Mouse (Mus musculus) midbrain, embryonic 14.5 days (tissue): Measurements from ENCODE around the gene Slc16a5. TPM values are rescaled to one million over a fixed set of nuclear protein-coding genes. Genes with fewer than 3 reads are reported as not detected.
"Not testable (repeated sequence)": the region's sequence is repeated elsewhere in the genome, so short reads cannot be mapped to it uniquely, and the experiment has no call there.

ENCODE experiments used
- ATAC-seq: fragments of 200-750 bp; cut with Nextera tagmentation; 2 replicates; pipeline ENCODE4 v1.8.0; 2017; ENCODE audit warnings: moderate number of reproducible peaks, moderate library complexity; ENCODE audit not compliant: low FRiP score, low TSS enrichment
- DNase-seq: peaks from one replicate; pipeline ENCODE4 v3.0.0-alpha.2; 2015
- H3K27ac ChIP-seq: fragments of 300-500 bp; sonication (generic); replicated peaks from 2 replicates; pipeline ENCODE4 v1.5.1; 2014; ENCODE audit warnings: mild to moderate bottlenecking, low read depth, low read length, moderate library complexity
- H3K27me3 ChIP-seq: fragments of 300-500 bp; sonication (generic); 2 replicates; pipeline ENCODE4 v1.6.1; 2014; ENCODE audit warnings: low read length, control low read depth, mixed read lengths; ENCODE audit not compliant: control insufficient read depth, insufficient read depth
- H3K36me3 ChIP-seq: fragments of 300-500 bp; sonication (generic); 2 replicates; pipeline ENCODE4 v1.6.1; 2014; ENCODE audit warnings: low read length, control low read depth; ENCODE audit not compliant: control insufficient read depth, insufficient read depth
- H3K4me1 ChIP-seq: fragments of 300-500 bp; sonication (generic); 2 replicates; pipeline ENCODE4 v1.6.1; 2014; ENCODE audit warnings: mild to moderate bottlenecking, antibody characterized with exemption, low read length, control low read depth; ENCODE audit not compliant: control insufficient read depth, insufficient read depth
- H3K4me2 ChIP-seq: fragments of 300-500 bp; sonication (generic); 2 replicates; pipeline ENCODE4 v1.6.1; 2014; ENCODE audit warnings: mild to moderate bottlenecking, low read length, moderate library complexity
- H3K4me3 ChIP-seq: fragments of 300-500 bp; sonication (generic); replicated peaks from 2 replicates; pipeline ENCODE4 v1.5.1; 2014; ENCODE audit warnings: low read depth, low read length
- H3K9ac ChIP-seq: fragments of 300-500 bp; sonication (generic); replicated peaks from 2 replicates; pipeline ENCODE4 v1.6.1; 2014; ENCODE audit warnings: mild to moderate bottlenecking, low read length, moderate library complexity
- H3K9me3 ChIP-seq: fragments of 300-500 bp; sonication (generic); 2 replicates; pipeline ENCODE4 v1.6.1; 2016; ENCODE audit warnings: low read length, control low read depth, mixed read lengths; ENCODE audit not compliant: control insufficient read depth
- WGBS: fragments of 180-500 bp; shearing (Covaris S2); extraction: QIAGEN DNeasy Blood & Tissue Kit; methylation state at CpG from one replicate; pipeline ENCODE4 v1.1.7; 2014; 5-methylcytosine and 5-hydroxymethylcytosine counted together
- polyA plus RNA-seq: library from polyadenylated mRNA; unstranded; fragments of >200 nt; fragmentation: Nextera tagmentation; extraction: Ambion mirVana; gene quantifications from 2 replicates; pipeline ENCODE4 v1.2.1, GENCODE M21; 2014

The Slc16a5 gene
- polyA plus RNA-seq, 1 experiment from 2014 or later, result not detected

DNA sequence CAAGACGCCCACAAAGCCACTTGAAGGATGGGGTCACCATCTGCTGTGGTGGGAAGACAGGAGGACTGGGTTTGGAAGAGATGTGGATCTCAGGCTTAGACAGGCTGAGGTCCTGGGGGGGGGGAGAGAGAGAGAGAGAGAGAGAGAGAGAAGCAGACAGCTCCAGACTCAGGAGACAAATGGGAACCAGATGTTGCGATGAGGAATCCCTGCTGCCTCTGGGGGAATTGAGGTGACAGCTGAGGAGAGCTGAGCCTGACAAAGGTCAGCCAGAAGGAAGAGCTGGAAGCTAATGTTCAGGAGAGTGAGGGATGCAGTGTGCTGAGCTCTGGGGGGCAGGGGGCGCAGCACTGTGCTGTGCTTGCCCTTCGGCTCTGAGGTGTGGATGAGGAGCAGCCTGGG is 4.9 kb downstream of the Slc16a5 start:
- Histone ChIP-seq H3K4me1 (no peaks in the 10 kb centered on the region), H3K4me2 (no peak overlapping the region), H3K27ac (no peak overlapping the region), H3K9me3 (no peaks in the 10 kb centered on the region), H3K36me3 (no peaks in the 10 kb centered on the region), H3K9ac (no peak overlapping the region), H3K27me3 (no peaks in the 10 kb centered on the region), H3K4me3 (no peak overlapping the region)
- ATAC-seq (no peak), DNase-seq (no peak)
- 49% methylated on average over 4 of the region's 4 CpGs for WGBS

DNA sequence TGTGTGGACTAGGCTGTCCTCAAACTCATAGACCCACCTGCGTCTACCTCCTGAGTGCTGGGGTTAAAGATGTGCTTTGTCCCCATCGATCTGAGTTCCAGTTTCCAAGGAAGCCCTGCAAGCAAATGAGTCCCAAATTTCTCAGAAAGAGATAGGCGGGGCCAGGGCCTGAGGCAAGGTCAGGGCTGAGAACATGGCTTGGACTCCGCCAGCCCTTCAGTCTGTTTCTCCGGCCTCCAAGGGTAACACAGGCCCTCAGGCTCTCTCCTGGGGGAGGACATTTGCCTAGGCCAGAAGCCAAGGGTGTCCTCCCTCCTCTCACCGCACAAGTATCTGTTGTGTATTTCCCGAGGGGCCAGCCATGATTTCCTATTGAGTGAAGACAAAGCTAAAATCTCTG is 9.9 kb downstream of the Slc16a5 start:
- H3K27ac ChIP-seq, result no peak overlapping the region
- H3K27me3 ChIP-seq, result no peaks in the 10 kb centered on the region
- no peak overlapping the region for H3K4me2 ChIP-seq
- no peak for ATAC-seq
- no peaks in the 10 kb centered on the region for H3K9me3 ChIP-seq
- no peak overlapping the region for H3K4me3 ChIP-seq
- DNase-seq, result no peak
- H3K9ac ChIP-seq, result no peak overlapping the region
- H3K36me3 ChIP-seq, result no peaks in the 10 kb centered on the region
- 82% methylated on average over 7 of the region's 7 CpGs for WGBS
- peaks cover 31% of the 10 kb centered on the region for H3K4me1 ChIP-seq

DNA sequence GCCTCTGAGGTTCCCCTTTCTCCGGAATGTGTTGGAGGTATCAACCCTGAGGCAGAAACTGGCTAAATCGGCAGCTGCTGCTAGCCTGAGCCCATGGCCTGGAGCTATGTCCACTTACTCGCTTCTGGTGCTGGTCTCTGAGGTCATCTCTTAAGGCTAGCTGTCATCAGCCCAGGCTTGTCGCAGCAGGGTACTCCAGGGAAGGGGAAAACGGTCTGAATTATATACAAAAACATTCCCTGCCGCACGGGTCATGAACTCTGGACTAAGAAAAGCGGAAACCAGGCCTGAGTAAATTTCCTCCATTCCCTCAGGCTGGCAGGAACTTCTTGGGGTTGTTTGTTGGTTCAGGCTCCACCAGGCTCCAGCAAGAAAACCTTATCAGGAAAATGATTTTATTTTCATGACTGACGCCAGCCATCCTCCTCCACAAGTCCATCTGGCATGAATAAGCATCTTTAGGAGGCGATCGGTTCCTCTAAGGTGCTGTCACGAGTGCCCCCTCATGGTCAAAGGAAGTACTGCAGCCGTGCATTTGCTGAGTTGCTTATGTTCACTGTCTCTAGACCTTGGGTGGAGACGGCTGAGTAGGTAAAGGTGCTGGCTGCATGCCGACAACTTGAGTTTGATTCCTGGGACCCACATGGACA is 11.5 kb downstream of the Slc16a5 start:
- peak overlapping the region; percentile 88; the same call in 1 of the 2 replicates for H3K27ac ChIP-seq
- no peak overlapping the region for H3K4me3 ChIP-seq
- H3K4me2 ChIP-seq, result 0 out of 2 replicates have a peak overlapping the region, but pooled peaks have one; percentile 17
- H3K9me3 ChIP-seq, result no peaks in the 10 kb centered on the region
- DNase-seq (peak; percentile 96), ATAC-seq (peak; percentile 9; the same call in 1 of the 2 replicates)
- H3K36me3 ChIP-seq, result no peaks in the 10 kb centered on the region
- 22% methylated on average over 15 of the region's 15 CpGs for WGBS
- no peaks in the 10 kb centered on the region for H3K27me3 ChIP-seq
- no peak overlapping the region for H3K9ac ChIP-seq
- peaks cover 33% of the 10 kb centered on the region for H3K4me1 ChIP-seq

DNA sequence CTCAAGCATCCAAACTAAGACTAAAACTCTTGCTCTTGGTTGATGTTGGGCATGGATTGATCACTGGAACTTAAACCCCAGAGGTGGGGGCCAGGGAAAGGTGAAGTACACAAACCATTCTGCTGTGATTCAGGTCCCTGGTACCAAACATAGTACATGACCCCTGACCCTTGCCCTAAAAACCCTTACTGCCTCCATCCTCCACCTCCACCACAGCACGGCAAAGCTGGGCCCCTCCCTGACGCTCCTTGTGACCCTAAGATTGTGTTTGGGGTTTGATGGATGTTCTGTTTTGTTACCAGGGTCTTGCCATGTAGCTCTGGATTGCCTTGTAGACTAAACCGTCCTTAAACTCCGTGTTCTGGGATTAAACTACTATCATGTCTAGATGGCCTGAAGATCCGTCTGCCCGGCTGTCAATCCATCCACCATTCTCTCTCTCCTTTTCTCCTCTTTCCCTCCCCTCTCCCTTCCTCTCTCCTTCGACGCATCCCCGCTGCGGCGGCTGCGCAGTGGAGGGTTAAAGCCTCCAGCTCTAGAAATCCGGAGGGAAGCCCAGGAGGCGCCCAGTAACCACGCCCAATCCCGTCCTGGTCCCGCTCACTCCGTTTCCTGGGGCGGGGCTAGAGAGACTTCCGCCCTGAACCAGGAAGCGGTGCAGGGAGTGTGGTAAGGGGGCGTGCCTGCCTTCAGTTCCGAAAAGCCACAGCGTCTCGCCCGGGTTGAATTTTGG is 12.9 kb downstream of the Slc16a5 start, which contains the start of gene Armc7:
Gene Armc7 (plus strand): TSS at position 643 of the 733 bp plus-strand sequence.
- DNase-seq (peak; percentile 97), ATAC-seq (peak; percentile 95)
- H3K9me3 ChIP-seq, result no peaks in the 10 kb centered on the region
- WGBS, result 0% methylated on average over 26 of the region's 26 CpGs
- H3K36me3 ChIP-seq, result peaks cover 5% of the 10 kb centered on the region; the same call in 1 of the 2 replicates
- peak within 1 kb of the TSS; percentile 88 for H3K27ac ChIP-seq
- H3K9ac ChIP-seq, result peak within 1 kb of the TSS; percentile 72
- peak within 1 kb of the TSS; percentile 94 for H3K4me2 ChIP-seq
- no peaks in the 10 kb centered on the region for H3K27me3 ChIP-seq
- H3K4me3 ChIP-seq, result peak within 1 kb of the TSS; percentile 87
- H3K4me1 ChIP-seq, result peaks cover 33% of the 10 kb centered on the region

DNA sequence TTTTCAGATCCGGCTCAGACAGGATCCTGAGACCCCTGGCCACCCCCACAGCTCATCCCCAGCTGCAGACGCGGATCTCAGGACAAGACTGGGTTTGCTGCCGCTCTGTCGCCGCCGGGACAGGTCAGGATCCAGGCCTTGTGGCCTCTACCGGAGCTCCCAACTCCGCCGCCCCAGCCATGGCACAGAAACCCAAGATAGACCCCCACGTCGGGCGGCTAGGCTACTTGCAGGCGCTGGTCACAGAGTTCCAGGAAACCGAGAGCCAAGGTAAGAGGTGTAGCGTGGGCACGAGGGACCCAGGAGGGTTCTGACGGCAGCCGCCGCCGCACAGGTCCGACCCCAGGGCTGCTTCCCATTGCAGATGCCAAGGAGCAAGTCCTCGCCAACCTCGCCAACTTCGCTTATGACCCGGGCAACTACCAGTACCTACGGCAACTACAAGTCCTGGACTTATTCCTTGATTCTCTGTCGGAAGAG is 13.5 kb downstream of the Slc16a5 start:
- peaks cover 5% of the 10 kb centered on the region; the same call in 1 of the 2 replicates for H3K36me3 ChIP-seq
- H3K4me1 ChIP-seq, result peaks cover 33% of the 10 kb centered on the region
- no peaks in the 10 kb centered on the region for H3K9me3 ChIP-seq
- WGBS, result 3% methylated on average over 28 of the region's 28 CpGs
- H3K27ac ChIP-seq, result 0 out of 2 replicates have a peak overlapping the region, but pooled peaks have one; percentile 88
- peak overlapping the region; percentile 94 for H3K4me2 ChIP-seq
- DNase-seq (no peak), ATAC-seq (peak; percentile 19; the same call in 1 of the 2 replicates)
- H3K9ac ChIP-seq, result peak overlapping the region; percentile 72
- peak overlapping the region; percentile 87 for H3K4me3 ChIP-seq
- H3K27me3 ChIP-seq, result no peaks in the 10 kb centered on the region

DNA sequence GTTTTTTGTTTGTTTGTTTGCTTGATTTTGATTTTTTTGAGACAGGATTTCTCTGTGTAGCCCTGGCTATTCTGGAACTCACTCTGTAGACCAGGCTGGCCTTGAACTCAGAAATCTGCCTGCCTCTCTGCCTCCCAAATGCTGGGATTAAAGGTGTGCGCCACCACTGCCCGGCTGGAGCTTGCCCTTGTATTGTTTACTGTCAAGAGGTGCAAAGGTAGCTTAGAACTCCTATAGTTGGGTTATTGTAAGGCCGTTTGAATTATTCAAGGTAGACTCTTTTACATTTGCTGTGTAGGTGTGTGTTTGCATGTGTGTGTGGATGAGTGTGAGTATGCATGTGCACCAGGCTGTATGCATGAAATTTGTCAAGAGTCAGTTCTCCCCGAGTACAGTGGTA is 14.4 kb downstream of the Slc16a5 start:
- not testable (repeated sequence) for H3K36me3 ChIP-seq, H3K27ac ChIP-seq, DNase-seq, ATAC-seq, H3K27me3 ChIP-seq, H3K9ac ChIP-seq, H3K9me3 ChIP-seq, H3K4me3 ChIP-seq
- Histone ChIP-seq H3K4me2 (peak overlapping the region; percentile 94), H3K4me1 (peaks cover 33% of the 10 kb centered on the region)
- 82% methylated on average over 4 of the region's 4 CpGs for WGBS

DNA sequence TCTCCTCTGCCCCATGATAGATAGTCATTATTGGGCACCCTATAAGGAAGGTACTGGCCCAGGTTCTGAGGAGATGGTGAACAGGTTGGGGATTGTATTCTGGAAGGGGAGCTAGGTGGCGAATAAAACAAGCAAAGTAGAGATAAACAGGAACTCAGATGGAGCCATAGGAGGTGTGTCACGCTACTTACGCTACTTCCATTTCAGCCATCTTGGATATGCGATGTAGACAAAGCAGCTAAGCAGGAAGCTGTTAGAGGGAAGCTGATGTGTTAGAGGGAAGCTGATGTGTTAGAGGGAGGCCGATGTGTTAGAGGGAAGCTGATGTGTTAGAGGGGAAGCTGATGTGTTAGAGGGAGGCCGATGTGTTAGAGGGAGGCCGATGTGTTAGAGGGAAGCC is 15.1 kb downstream of the Slc16a5 start:
- not testable (repeated sequence) for H3K27ac ChIP-seq, DNase-seq, H3K4me3 ChIP-seq, H3K27me3 ChIP-seq, H3K36me3 ChIP-seq, ATAC-seq, H3K4me2 ChIP-seq, H3K9me3 ChIP-seq
- Histone ChIP-seq H3K9ac (peak overlapping the region; percentile 14; the same call in 1 of the 2 replicates), H3K4me1 (peaks cover 33% of the 10 kb centered on the region)
- WGBS, result 90% methylated on average over 7 of the region's 7 CpGs

DNA sequence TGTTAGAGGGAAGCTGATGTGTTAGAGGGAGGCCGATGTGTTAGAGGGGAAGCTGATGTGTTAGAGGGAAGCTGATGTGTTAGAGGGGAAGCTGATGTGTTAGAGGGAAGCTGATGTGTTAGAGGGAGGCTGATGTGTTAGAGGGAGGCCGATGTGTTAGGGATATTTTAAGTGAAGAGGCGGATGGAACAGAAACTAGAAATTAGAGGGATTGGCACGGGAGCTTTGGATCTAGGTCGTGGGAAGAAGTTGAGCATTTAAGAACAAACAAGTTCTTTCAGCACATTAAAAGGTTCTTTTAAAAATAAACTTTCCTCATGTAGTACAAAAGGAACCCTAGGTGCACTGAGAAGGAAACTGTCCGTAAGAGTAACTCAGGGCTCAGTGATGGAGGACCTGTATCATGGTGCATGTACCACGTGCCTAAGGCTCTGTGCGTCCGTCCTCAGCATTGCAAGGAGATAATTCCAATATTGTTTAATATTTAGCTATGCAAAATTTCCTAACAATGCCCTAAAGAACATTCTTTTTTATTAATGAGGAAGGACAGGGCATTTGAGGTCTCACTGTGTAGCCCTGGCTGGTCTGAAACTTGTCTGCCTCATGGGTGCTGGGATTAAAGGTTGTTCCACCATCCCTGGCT is 16.1 kb downstream of the Slc16a5 start:
- ATAC-seq (no peak), DNase-seq (no peak)
- 88% methylated on average over 9 of the region's 9 CpGs for WGBS
- H3K27ac ChIP-seq, result no peak overlapping the region
- H3K4me2 ChIP-seq, result no peak overlapping the region
- no peak overlapping the region for H3K9ac ChIP-seq
- H3K9me3 ChIP-seq, result no peaks in the 10 kb centered on the region
- H3K27me3 ChIP-seq, result no peaks in the 10 kb centered on the region
- H3K4me1 ChIP-seq, result peaks cover 33% of the 10 kb centered on the region
- H3K36me3 ChIP-seq, result peaks cover 5% of the 10 kb centered on the region; the same call in 1 of the 2 replicates
- H3K4me3 ChIP-seq, result no peak overlapping the region
